8 mouse cellular contexts compared by ENCODE assay signal in the genomic region with DNA sequence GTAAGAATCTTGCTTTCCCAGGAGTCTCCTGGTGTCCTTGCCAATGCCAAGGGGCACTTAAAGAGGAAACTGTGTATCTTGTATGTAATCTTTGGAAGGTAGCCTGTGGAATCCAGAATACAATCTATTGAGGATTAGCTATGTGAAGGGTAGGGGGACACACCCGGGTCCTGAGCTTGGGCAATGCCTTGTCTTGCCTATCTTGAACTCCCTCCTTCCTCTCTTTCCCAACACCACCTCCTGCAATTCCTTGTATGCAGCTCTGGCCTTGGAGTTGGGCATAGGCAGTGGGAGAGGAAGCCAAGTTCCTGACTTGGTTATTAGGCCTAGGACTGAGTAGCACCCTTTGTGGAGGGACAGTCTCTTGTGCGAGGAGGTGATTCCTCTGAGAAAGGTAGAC. TPM values are rescaled to one million over a fixed set of nuclear protein-coding genes. Genes with fewer than 3 reads are reported as not detected.
A peak's percentile ranks its signal among the peaks of the same experiment; 100 is the strongest.
DNase-seq lines count a peak whose midpoint lies in the region; ATAC-seq and TF ChIP-seq lines count a peak whose summit lies in the region.

No protein-coding gene starts in this region.

- intact Hi-C loops in heart, adult 2 months (cut with DNase I): loop anchor here (2.0 to 5.0 kb wide), 2 partner anchors 37 to 668 kb away; no protein-coding TSS in a partner anchor
- intact Hi-C loops in heart, postnatal 14 days (cut with DNase I): loop anchor here (5.0 kb wide), 1 partner anchor 37 kb away; no protein-coding TSS in a partner anchor

- peak in 1 of 2 experiments; percentile 20 for DNase-seq in heart, adult 2 months
- no peak for DNase-seq in heart, postnatal 14 days
- DNase-seq in forebrain, embryonic 14.5 days (ENCODE audit: low spot score): no peak
- DNase-seq in yolk sac, embryonic 10.5 days (ENCODE audit: low spot score): no peak
- DNase-seq in testis, postnatal 14 days (ENCODE audit: low spot score): no peak
- DNase-seq in right cerebral cortex, adult 2 months (ENCODE audit: low spot score in 2 of 2): no peak

- H3K9ac ChIP-seq in heart, adult 2 months (ENCODE audit: low read depth, low read length): peak overlapping the region; percentile 79; the same call in 1 of the 2 replicates
- H3K9ac ChIP-seq in forebrain, embryonic 14.5 days (ENCODE audit: low read length): no peak overlapping the region
- H3K9ac ChIP-seq in limb, embryonic 13.5 days: no peak overlapping the region

- peaks cover 1% of the 10 kb centered on the region for H3K79me2 ChIP-seq in heart, adult 2 months (replicated peaks; ENCODE audit: control insufficient read depth, insufficient read depth, low read length)

- TF ChIP-seq POLR2A in heart, adult 2 months (IDR thresholded peaks at IDR 0.05; ENCODE audit: insufficient read depth, low read depth, low read length): no peak

- H3K4me2 ChIP-seq in forebrain, embryonic 14.5 days (ENCODE audit: low read length): peak overlapping the region; percentile 81
- H3K4me2 ChIP-seq in limb, embryonic 13.5 days (replicated peaks): peak overlapping the region; percentile 73

- WGBS in heart, adult 2 months: 59% methylated on average over 2 of the region's 2 CpGs
- WGBS in forebrain, embryonic 14.5 days: 89% methylated on average over 2 of the region's 2 CpGs
- 68% methylated on average over 2 of the region's 2 CpGs for WGBS in limb, embryonic 13.5 days

- H3K4me1 ChIP-seq in heart, adult 2 months (ENCODE audit: control insufficient read depth, insufficient read depth, low read length): peaks cover 16% of the 10 kb centered on the region
- H3K4me1 ChIP-seq in E14TG2a.4 (replicated peaks; ENCODE audit: low read depth, low read length): peaks cover 66% of the 10 kb centered on the region
- H3K4me1 ChIP-seq in forebrain, embryonic 14.5 days (ENCODE audit: control insufficient read depth, insufficient read depth, low read length): peaks cover 11% of the 10 kb centered on the region; the same call in 1 of the 2 replicates
- H3K4me1 ChIP-seq in limb, embryonic 13.5 days: peaks cover 49% of the 10 kb centered on the region

- peaks cover 4% of the 10 kb centered on the region for H3K36me3 ChIP-seq in heart, adult 2 months (ENCODE audit: control insufficient read depth, insufficient read depth, low read length)
- no peaks in the 10 kb centered on the region for H3K36me3 ChIP-seq in E14TG2a.4 (ENCODE audit: insufficient read depth, low read length)
- no peaks in the 10 kb centered on the region for H3K36me3 ChIP-seq in forebrain, embryonic 14.5 days (ENCODE audit: control insufficient read depth, insufficient read depth, low read length)
- no peaks in the 10 kb centered on the region for H3K36me3 ChIP-seq in limb, embryonic 13.5 days

- no peaks in the 10 kb centered on the region for H3K9me3 ChIP-seq in E14TG2a.4 (ENCODE audit: low read length)
- no peaks in the 10 kb centered on the region for H3K9me3 ChIP-seq in forebrain, embryonic 14.5 days (replicated peaks; ENCODE audit: control insufficient read depth, low read length)
- no peaks in the 10 kb centered on the region for H3K9me3 ChIP-seq in limb, embryonic 13.5 days

- no peak overlapping the region for H3K4me3 ChIP-seq in heart, adult 2 months
- H3K4me3 ChIP-seq in E14TG2a.4 (replicated peaks; ENCODE audit: low read length): peak overlapping the region; percentile 86
- H3K4me3 ChIP-seq in forebrain, embryonic 14.5 days (ENCODE audit: low read depth, low read length): no peak overlapping the region
- peak overlapping the region; percentile 85 for H3K4me3 ChIP-seq in limb, embryonic 13.5 days

- TF ChIP-seq CTCF in heart, adult 2 months (IDR thresholded peaks at IDR 0.05): no peak
- no peak for TF ChIP-seq CTCF in E14TG2a.4 (conservative IDR thresholded peaks at IDR 0.05; ENCODE audit: low read length)

- H3K27me3 ChIP-seq in heart, adult 2 months (ENCODE audit: control insufficient read depth, insufficient read depth, low read length): no peaks in the 10 kb centered on the region
- H3K27me3 ChIP-seq in E14TG2a.4 (ENCODE audit: insufficient read depth, low read length): peaks cover 12% of the 10 kb centered on the region
- no peaks in the 10 kb centered on the region for H3K27me3 ChIP-seq in forebrain, embryonic 14.5 days (replicated peaks; ENCODE audit: control insufficient read depth, insufficient read depth, low read length)
- H3K27me3 ChIP-seq in limb, embryonic 13.5 days: no peaks in the 10 kb centered on the region

- no peak for ATAC-seq in forebrain, embryonic 14.5 days
- no peak for ATAC-seq in limb, embryonic 13.5 days (ENCODE audit: low FRiP score, low read depth)

- H3K27ac ChIP-seq in heart, adult 2 months: peak overlapping the region; percentile 99
- H3K27ac ChIP-seq in forebrain, embryonic 14.5 days (ENCODE audit: low read depth, low read length): no peak overlapping the region
- peak overlapping the region; percentile 97; the same call in 1 of the 2 replicates for H3K27ac ChIP-seq in limb, embryonic 13.5 days

- TF ChIP-seq EP300 in heart, adult 2 months (IDR thresholded peaks at IDR 0.05; ENCODE audit: insufficient read depth, low read depth, low read length): no peak

RNA-seq across cellular contexts. Expression of a gene that starts 1.8 kb away (rescaled TPM):
- 10 to 100 TPM; 23.6 to 25.1 TPM for total RNA-seq in heart, adult 2 months (2021)
- 7.7 and 14.3 TPM in 2 replicates for polyA plus RNA-seq in heart, adult 2 months (2012; rRNA removed)
- total RNA-seq in heart, postnatal 14 days (2021): 10 to 100 TPM; 46.8 to 47.5 TPM
- polyA plus RNA-seq in forebrain, embryonic 14.5 days (2014; fragmentation: Nextera tagmentation; extraction: Ambion mirVana): 4.8 and 6.7 TPM in 2 replicates
- polyA plus RNA-seq in limb, embryonic 13.5 days (2015; fragmentation: Nextera tagmentation; extraction: Ambion mirVana): 52.6 and 56.0 TPM in 2 replicates

Comparison
In these comparisons a context has a peak if more than half of its experiments do, and no peak if none do; other contexts are left out.
1. H3K4me3 ChIP-seq: peak in E14TG2a.4 (single experiment) and limb, embryonic 13.5 days (single experiment); none in heart, adult 2 months (single experiment) and forebrain, embryonic 14.5 days (single experiment).